Mouse (Mus musculus) retina, adult 2 months (tissue): ENCODE measurements around the gene Tekt2.
A peak's percentile ranks its signal among the peaks of the same experiment; 100 is the strongest.

Source experiments
- DNase-seq: peaks from one replicate; pipeline ENCODE4 v3.0.0-alpha.2; 2012; ENCODE audit warnings: low read depth, low spot score

Tekt2 gene

DNA sequence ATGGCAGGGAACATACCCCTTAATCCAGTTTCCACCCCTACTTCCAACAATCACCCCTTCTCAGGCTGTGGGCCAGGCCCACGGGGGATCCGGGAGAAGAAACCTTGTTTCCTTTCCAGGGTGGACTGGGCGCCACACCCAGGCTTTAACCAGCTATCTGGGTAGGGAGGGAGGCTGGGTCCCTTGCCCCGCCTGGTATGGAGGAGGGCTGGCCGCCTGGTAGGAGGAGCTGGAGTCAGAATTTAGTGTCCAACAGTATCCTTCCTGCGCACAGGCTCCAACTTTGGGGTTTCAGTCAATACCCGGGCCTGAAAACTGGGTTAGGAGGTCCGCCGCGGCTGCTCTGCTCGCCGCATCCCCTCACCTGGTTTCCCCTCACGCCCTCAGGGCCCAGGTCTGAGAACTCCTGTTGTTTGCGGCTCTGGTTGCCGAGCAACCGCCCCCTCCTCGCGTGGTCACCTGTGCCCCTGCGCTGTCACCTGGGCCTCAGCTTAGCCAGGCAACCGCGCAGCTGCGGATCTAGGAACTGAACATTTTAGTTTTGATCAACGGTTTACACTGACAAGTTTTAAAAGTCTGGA is at the start of gene Tekt2:
Gene Tekt2 (minus strand): TSS at position 408 of the 581 bp plus-strand sequence.
- no peak for DNase-seq

DNA sequence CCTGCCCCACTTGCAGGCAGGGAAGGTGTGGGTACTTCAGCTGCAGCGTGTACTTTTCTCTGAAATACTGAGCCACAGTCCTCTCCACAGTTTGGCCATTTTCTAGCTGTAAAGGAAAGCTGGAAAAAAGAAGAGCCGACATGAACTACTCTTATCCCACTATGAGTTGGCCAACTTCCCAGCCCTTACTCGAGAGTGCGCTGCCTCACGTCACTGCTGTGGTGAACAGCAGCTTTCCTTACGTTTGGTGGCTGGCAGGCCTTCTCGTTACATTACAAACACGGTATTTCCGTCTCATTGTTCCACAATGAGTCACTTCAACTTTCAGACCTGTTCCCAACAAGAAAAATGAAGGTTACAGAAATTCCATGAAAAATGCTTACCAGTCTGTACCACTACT is 46.0 kb upstream of the Tekt2 start:
- DNase-seq = no peak

DNA sequence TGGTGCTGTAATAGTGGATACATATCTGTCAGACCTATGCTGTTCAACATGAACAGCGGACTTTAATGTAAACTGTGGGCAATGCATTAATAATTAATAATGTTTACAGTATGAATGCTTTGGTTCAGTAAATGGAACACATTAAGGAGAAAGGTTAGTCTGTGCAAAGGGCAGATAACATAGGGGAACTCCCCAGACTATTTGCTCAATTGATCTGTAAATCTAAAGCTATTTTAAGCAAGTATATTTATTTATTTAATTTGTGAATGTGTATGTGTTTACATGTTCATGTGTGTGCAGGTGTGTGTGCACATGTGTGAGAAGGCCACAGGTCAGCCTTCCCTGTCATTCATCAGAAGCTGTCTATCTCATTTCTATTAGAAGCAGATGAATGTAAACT is 34.6 kb upstream of the Tekt2 start:
- no peak for DNase-seq

DNA sequence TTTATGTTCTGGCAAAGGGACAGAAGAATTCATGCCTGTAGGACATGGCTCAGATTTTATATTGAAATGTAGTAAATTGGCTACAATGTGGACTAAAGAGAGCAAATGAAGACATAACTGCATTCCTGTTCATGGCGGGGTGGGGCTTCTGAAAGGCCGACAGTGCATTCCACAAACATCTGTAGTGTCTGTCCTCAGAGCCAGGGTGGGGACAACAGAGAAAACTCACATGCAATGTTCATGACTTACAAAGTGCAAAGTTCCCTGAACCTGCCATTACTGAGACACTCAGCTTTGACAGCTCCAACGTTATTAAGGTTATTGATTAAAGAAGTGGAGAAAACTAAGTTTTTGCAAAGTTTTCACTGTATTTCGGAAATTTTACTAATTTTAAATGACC is 18.0 kb upstream of the Tekt2 start:
- DNase-seq = no peak

DNA sequence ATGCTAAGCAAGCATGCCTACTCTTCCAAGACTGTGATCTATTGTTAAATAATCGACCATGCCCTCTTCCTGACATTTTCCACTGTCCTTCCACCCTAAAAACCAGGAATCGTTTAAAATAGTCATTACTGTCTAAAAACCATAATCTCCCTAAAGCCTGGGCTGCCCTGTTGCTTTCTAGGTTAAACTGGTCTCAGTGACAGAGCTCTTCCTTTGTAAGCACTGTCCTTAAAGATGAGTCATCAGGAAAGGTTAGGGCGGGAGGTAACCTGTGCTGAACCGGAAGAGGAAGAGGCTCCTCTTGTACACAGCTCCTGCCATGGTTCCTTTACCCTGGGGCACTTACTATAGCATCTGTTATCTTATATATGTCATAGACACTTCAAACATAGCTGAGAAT is 14.0 kb upstream of the Tekt2 start:
- peak; percentile 15 for DNase-seq

DNA sequence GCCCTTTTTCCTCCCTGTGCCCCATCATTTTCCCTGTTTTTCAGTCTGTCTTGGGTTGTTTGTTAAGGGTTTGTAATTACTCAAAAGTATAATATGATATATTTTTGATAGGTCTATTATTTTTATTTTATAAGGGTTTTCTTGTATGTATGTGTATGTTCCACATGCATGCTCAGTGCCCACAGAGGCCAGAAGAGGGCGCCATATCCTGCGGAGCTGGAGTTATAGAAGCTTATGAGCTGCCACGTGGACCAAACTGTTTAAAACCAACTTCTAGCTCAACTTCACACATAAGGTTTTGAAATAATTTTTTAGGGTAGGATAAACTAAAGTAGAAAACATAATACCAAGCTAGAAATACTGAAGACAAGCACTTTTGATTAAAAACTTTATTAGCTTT is 6.9 kb upstream of the Tekt2 start:
- no peak for DNase-seq

DNA sequence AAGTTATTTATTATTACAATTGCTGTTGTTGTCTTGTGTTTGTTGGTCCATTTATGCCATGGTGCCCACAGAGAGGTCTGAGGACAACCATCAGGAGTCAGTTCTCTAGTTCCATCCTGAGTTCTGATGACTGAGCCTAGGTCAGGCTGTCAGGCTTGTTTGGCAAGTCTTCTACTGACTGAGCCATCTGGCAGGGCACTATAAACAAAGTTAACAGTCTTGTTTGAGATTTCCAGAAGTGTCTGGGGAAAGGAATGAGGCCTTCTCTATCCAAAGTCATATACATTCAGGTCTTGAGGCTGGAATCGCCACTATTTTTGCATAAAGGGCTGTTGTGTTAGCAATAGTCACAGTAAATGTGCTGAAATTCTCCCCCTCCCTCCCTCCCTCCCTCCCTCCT is 6.3 kb upstream of the Tekt2 start:
- no peak for DNase-seq

DNA sequence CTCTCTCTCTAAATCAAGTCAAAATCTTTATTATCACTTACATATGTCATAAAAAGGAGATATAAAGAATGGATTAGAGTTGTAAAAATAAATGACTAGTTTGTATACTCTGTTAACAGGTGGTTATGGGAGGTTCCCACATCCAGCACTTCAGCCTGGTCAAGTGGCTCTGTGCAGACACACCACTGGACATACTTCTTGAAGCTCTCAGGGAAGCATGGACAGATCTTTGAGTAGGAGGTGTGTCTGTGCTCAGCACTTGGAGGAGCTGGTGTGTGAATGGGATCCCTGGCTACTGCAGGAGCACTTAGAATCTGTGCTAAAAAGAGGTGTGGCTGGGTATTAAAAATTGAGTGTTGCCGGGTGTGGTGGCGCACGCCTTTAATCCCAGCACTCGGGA is 4.8 kb upstream of the Tekt2 start:
- DNase-seq = no peak

DNA sequence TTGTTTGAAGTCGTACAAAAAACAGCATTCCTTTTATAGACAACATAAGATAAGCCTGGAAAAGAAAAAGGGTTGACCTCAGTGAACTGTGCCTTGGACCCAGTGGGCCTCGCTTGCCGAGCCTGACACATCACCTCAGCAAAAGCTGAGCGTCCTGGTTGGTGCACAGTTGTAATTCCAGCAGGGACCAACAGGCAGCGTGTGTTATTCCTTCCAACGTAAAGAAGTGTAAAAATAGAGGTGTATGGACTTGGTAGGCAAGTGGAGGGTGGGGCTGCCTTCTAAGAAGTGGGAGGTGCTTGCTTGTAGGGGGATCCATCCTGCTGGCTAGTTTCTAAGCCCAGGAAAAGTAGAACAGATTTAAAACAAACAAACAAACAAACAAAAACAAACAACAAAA is 548 bp upstream of the Tekt2 start:
- DNase-seq = no peak

DNA sequence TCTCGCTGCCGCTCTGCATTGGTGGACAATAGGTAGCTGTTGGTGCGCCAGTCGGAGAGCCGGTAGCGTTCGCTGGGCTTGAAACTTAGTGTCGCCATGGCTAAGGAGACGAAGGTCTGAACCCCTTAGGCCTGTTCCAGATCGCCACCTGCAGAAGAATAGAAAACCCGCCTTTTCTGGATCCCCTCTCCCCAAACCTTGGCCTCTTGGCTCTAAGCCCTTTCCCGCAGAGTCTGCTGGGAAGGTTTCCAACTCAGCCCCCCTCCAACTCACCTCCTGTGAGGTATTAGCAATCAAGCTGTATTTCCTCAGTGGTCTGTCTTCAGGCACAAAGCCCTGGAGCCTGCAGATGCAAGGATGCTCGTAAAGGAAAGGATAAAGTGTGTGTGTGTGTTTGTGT is 627 bp downstream of the Tekt2 start:
- no peak for DNase-seq

DNA sequence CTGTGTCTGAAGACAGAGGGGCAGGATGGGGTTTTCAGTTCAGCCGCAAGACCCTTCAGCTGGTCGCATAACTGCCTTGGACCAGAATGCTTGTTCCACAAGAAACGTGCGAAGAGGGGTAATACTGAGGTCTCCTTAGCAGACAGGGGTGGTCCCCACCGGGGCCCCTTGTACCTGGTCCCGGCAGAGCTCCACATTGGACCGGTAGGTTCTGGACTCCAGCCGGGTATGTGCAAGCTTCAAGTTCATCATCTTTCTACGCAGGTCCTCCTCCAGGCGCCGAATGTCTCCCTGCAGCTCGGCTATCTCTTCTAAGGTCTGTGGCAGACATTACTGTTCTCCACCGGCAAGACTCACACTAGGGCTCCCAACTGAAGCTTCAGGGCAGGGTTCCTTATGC is 2.8 kb downstream of the Tekt2 start:
- no peak for DNase-seq

DNA sequence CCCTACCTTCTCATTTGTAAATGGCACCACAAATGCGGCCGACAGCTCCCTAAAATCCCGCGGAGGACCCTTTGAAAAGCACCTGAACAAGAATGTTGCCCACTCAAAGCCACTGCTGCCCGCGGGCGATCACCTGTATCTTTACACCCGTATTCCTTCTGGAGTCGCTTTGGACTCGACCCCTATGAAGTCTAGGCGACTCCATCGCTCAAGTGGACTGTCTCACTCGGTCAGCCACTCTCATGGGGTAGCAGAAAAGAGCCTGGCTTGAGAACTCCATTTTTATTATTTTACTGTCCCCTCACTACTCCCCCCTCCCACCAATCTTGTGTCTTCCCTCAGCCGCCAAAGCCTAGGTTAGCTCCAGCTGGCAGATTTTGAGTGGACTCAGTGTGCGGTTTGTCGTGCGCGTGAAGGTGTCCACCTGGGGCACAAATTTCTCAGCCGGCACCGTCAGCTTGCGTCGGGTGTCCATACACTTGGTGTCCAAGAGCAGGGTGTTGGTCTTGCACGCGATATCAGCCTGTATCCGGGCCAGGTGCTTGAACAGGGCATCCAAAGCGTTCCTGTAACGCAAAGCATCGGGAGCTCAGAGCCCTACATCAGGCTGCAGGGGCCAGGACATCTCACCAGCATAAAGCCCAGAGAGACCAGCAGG is 3.5 kb downstream of the Tekt2 start:
- no peak for DNase-seq

DNA sequence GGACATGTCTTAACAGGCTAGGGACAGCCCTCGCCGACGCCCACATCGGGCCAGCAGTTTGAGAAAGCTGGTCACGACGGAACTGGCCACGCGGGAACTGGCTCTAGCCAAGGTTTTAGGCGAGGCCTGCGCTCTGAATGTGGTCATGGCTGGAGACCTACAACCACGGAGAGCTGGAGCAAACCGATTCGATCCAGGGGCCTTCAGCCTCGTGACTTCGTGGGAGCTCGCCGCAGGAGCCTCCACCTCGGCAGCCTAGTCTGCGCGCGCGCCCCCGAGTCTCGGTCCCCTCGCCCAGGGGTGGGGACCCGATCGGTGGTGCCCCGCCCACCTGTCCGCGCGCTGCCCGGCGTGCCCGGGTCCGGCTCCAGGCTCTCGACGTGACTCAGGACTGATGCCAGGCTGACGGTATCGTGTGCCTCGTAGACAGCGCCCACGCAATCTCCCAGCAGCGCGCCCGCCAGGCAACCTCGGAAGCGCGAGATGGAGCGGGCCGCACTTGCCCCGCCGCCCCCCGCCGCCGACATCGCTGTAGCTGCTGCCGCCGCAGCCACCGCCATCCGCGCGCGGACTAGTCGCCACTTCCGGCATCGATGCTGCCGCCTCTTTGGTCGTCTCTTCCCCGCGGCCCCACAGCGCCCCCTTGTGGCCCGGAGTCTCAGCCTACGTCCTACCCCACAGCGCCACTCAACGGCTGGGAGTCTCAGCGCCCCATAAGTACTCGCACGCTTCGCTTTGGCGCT is 4.2 kb downstream of the Tekt2 start, which contains the start of gene Adprhl2:
Gene Adprhl2 (minus strand): TSS at position 593 of the 743 bp plus-strand sequence.
- peak; percentile 93 for DNase-seq

DNA sequence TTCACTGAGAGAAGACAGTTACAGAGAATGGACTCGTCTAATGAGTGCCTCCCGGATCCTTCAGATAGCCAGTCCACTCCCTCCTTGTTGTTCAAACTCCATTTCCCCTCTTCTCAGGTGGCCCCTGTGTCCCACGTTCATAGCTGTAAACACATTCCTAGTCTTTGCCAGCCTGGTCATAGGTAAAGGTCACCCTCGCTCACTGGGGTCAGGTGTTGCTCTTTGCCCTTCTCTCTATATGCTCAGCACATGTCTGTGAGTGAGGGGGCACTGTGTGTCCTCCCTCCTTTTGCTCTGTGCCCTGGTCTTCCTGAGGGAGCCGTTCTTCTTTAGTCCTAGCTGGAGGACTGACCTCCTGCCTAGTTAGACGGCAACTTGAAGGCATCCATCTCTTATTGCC is 5.7 kb downstream of the Tekt2 start:
- DNase-seq = no peak

DNA sequence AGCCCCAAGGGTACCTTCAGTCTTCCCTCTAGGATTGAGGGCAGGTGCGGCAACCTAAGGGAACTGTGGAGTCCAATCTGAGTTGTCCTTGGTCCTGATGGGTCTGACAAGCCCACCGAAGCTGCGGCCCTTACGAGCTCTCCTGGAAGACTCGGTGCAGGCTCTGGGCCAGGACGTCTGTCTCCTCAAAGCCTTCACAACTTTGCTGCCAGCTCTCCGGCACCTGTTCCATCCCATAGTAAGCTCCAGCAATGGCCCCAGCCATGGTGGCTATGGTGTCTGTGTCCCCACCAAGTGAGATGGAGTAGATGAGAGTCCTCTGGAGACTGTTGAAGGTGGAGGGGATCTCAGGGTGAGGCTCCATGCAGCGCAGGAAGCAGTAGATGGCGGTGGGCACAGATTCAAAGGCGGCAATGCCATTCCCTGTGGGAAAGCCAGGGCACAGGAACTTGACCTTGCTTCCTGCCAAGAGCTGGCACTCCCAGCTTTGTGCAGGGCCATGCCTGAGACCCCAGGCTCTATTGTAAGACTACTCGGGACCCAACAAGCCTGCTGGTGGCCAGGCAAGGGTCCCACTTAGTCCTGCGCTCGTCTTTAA is 8.9 kb downstream of the Tekt2 start:
- DNase-seq = no peak

DNA sequence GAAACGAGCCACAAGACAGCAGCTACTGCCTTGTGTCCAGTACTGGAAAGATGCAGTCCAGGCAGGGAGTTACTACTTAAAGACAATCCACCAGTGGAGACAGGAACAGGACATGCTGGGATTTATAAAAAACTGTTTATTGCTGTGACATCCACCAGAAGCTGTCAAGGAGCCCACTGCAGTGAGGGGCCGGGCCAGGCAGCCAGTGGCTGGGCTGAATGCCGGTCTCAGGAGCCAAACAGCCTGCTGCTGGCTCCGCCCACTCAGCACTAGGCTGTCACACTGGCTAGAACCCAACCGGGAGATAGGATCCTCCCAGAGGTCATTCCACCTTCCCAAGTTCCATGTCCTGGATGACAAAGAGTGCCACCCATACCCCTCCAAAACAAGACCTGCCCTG is 9.6 kb downstream of the Tekt2 start:
- DNase-seq = no peak

DNA sequence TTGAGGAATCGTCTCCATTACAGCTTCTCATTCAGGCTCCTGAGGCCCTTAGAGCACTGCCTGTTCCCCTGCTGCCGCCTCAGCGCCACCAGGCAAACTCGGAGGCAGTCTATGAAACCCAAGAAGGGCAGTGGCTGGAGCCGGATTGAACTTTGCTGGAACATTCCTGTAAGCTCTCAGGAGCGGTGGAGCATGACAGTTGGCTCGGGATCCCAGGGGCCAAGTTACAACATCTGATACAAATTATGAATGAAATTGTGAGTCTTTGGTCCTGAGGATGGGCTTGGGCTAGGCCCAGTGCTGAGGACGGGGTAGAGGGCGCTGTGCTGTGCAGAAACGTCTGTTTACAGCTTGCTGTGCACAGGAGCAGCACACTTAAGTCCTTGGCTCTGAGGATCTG is 11.1 kb downstream of the Tekt2 start:
- DNase-seq = no peak

DNA sequence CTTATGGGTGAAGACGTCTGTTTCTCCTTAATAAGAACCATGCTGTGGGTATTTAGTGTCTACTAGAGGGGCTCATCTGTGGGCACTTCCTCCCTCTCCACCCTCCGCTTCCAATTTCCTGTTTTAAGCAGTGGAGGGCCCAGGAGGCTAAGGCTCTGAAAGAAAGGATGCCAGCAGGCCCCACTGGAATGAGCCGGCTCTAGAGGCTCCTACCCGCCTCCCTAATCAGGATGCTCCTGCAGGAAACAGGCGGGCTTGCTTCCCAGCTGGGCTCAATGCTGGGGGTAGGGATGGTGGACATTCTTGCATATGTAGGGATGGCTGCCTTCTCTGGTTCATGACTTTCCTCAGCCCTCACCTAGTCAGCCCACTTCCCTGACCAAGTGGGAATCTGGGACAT is 12.3 kb downstream of the Tekt2 start:
- DNase-seq = no peak

DNA sequence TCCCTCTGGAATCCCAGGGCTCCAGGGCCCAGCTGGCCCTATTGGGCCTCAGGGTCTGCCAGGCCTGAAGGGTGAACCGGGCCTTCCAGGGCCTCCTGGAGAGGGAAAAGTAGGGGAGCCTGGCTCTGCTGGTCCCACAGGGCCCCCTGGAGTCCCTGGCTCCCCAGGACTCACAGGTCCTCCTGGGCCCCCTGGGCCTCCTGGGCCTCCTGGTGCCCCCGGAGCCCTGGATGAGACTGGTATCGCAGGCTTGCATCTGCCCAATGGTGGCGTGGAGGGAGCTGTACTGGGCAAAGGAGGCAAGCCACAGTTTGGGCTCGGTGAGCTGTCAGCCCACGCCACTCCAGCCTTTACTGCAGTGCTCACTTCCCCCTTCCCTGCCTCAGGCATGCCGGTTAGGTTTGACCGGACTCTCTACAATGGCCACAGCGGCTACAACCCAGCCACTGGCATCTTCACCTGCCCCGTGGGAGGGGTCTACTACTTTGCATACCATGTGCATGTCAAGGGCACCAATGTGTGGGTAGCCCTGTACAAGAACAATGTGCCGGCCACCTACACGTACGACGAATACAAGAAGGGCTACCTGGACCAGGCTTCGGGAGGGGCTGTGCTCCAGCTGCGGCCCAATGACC is 13.8 kb downstream of the Tekt2 start:
- DNase-seq = no peak

DNA sequence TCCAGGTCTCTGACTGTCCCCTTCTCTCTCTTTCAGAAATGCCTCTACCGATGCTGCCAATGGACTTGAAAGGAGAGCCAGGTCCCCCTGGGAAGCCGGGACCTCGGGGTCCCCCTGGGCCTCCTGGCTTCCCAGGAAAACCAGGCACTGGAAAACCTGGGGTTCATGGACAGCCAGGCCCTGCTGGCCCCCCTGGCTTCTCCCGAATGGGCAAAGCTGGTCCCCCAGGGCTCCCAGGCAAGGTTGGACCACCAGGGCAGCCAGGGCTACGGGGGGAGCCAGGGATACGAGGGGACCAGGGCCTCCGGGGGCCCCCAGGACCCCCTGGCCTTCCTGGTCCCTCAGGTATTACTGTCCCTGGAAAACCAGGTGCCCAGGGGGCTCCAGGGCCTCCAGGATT is 15.1 kb downstream of the Tekt2 start:
- no peak for DNase-seq

DNA sequence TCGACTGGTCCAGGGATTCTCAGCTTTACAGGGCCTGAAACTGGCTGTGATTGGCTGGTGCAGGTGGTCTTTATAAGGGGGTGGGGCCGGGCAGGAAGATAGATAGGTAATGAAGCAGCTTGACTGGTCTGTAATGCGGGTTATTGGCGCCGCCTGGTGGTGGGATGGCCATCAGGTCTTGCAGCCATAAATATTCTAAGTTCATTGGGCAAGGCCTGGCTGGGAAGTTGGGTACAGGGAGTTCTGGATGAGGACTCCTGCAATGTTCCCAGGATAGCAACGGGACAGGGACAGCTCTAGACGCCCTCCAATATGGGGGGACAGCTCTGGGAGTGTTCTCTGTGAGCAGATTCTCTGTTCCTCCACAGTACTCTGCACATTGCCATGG is 15.6 kb downstream of the Tekt2 start:
- peak; percentile 51 for DNase-seq

DNA sequence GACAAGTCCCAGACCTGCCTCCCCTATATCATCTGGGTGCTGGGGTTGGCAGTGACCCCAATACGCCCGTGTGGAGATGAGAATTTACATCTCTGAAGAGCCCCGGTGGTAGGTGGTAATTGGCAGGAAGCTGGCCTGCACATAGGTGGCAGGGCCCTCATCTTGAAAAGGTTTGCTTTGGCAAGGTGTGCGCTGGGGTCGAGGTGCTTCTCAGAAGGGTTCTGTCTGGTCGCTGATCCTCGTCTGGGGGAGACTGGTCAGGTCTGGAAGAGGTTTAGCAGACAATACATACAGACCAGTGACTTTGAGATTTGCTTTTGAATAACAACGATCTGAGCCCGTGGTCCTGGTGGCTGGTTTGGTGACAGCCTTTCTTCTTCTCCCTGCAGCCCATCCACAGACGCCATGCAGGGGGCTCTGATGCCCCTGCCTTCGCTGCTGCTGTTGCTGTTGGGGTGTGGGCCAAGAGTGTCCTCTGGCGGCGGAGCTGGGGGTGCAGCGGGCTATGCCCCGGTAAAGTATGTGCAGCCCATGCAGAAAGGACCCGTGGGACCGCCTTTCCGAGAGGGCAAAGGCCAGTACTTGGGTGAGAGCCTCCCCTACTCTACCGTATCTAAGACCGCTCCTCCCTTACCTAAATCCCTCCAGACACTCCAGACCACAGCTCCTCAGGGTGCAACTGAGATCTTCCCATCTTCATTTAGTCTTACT is 16.1 kb downstream of the Tekt2 start:
- no peak for DNase-seq
